Comparison of ENCODE assay signal across 24 mouse cellular contexts in the genomic region with DNA sequence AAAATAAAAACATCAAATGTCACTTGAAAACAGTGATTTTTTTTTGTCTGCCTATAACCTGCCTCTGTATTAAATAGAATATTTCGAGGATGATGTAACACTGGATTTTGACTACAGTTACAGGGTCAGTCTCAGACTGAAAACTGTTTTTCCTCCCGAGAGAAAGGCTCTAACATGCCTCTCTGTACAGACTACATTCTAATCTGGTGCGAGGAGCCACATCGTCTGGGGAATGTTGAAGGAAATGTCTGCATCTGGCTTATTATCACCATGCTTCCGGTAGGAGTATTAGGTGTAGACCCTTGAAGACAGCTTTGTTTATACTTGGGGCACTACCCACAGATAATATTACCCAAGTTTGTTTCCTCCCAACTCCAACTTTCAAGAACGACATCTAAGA.
"Had no signal": no experiment of that assay in that cellular context is flagged by ENCODE, and none has a peak within 500 bp of the region (broad histone marks: within the 10 kb centered on the region; RNA-seq: fewer than 3 reads in every experiment).

No protein-coding gene starts in this region.

- ATAC-seq: hindbrain, embryonic 16.5 days; inflammation-experienced regulatory T-cells, adult 6 months; intestine, embryonic 15.5 days; intestine, postnatal 0 days had no signal

- H3K4me2 ChIP-seq: hindbrain, embryonic 12.5 days; hindbrain, embryonic 14.5 days; intestine, embryonic 15.5 days; limb, embryonic 12.5 days; liver, embryonic 13.5 days; liver, embryonic 15.5 days had no signal

- H3K27ac ChIP-seq: gastrocnemius, adult 2 months; heart, adult 2 months; hindbrain, embryonic 10.5 days; hindbrain, embryonic 12.5 days; hindbrain, embryonic 14.5 days; intestine, embryonic 15.5 days; layer of hippocampus, adult 2 months; left cerebral cortex, adult 2 months; limb, embryonic 10.5 days; limb, embryonic 12.5 days; liver, embryonic 13.5 days; liver, embryonic 15.5 days had no signal

- H3K4me3 ChIP-seq: gastrocnemius, adult 2 months; heart, adult 2 months; hindbrain, embryonic 10.5 days; hindbrain, embryonic 12.5 days; intestine, embryonic 15.5 days; layer of hippocampus, adult 2 months; left cerebral cortex, adult 2 months; limb, embryonic 10.5 days; limb, embryonic 12.5 days; liver, embryonic 13.5 days; liver, embryonic 15.5 days had no signal

- DNase-seq: gastrocnemius, adult 2 months; gastrocnemius, postnatal 10 days; gastrocnemius, postnatal 25 days; heart, adult 2 months; heart, postnatal 10 days; heart, postnatal 4 days; kidney, adult 18-20 months; kidney, adult 8-10 months; kidney, postnatal 10 days; kidney, postnatal 25 days; kidney, postnatal 4 days; liver, embryonic 13.5 days had no signal

- H3K27me3 ChIP-seq: hindbrain, embryonic 12.5 days; intestine, embryonic 15.5 days; limb, embryonic 12.5 days; liver, embryonic 13.5 days; liver, embryonic 15.5 days had no signal

- H3K9me3 ChIP-seq: hindbrain, embryonic 10.5 days; hindbrain, embryonic 12.5 days; intestine, embryonic 15.5 days; limb, embryonic 10.5 days; limb, embryonic 12.5 days; liver, embryonic 13.5 days; liver, embryonic 15.5 days had no signal

- H3K36me3 ChIP-seq: hindbrain, embryonic 10.5 days; hindbrain, embryonic 12.5 days; intestine, embryonic 15.5 days; limb, embryonic 10.5 days; limb, embryonic 12.5 days; liver, embryonic 13.5 days; liver, embryonic 15.5 days had no signal

- H3K4me1 ChIP-seq: hindbrain, embryonic 12.5 days; intestine, embryonic 15.5 days; limb, embryonic 12.5 days; liver, embryonic 13.5 days; liver, embryonic 15.5 days had no signal

- H3K9ac ChIP-seq: hindbrain, embryonic 12.5 days; hindbrain, embryonic 14.5 days; intestine, embryonic 15.5 days; limb, embryonic 12.5 days; liver, embryonic 13.5 days; liver, embryonic 15.5 days had no signal
